Mouse (Mus musculus) fibroblast of lung, adult 2 months (primary cell): ENCODE results near the gene Cflar.

Source experiments
- DNase-seq: peaks from one replicate; pipeline ENCODE4 v3.0.0-alpha.2; 2011; ENCODE audit warnings: low read depth

Cflar gene

DNA sequence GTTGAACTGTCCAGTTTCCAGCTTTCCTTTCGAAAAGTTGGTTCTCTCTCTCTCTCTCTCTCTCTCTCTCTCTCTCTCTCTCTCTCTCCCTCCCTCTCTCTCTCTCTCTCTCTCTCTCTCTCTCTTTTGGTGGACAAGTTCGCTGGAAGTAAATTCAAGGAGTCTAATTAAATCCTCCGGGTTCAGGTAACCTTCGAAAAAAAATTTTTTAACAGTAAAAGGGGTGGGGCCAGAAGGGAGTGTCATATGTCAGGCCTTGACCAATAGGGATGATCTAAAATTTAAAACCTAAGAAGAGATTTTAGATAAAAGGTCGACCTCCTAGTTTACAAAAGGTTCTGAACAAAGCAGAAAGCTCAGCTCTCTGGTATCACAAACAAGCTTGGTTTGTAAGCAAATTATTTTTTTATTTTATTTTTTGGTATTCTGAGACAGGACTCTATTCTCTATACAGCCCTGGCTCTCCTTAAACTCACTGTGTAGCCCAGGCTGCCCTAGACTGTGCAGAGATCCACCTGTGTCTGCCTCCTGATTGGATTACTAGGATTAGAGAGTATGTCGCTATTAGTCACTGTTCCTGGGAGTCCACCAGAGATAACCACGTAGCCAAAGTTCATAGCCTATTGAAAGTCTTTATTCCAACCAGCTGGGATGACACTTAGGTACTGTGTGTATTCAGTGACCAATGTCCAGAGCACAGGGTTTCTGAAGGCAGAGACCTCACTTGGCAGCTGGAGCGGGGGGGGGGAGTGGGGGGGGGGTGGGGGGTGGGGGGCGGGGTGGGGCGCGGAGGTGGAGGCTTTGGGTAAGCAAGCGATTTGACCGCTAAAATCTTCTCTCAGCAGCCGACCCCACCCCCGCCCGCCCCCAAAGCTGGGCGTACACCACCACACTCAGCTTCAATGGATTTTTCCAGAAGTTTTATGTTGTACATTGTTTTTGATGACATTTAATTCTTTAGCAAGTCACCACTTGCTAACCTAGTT, 1.1 kb downstream of the Cflar start:
- no peak for DNase-seq

DNA sequence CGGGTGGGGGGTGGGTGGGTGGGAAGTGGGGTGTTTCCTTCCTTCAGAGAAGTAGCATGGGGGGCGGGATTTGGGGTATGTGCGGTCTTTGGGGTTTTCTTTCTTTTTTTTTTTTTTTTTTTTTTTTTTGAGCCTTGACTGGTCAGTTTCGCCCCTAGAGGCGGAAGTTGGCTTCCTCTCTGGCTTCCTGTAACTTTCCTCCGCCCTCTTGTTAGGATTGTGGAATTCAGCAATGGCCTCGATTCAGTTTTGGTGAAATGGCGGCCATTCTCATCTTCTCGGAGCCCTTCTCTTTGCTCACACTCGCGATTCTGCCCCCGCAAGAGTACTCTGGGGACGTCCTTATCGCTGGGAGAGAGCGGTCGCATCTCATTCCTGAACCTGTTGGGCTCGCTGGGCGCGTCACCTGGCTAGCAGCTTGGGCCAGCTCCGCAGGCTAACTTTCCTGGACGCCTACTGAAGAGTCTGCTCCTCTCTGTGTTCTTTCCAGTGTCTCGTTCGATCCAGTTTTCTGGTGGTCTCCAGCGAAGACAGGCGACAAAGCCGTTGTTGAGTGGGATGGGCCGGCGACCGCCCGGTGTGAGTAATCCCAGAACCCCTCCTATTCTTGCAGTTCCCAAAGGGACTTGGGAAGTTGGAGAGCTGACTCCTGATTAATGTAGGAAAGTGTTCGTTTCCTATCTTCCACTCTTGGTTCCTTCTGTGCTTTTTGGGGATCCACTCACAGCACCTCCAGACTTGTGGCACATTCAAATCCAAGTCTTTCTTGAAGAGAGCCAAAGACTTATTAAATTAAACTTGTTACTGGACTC, 2.0 kb downstream of the Cflar start:
- DNase-seq, result no peak

DNA sequence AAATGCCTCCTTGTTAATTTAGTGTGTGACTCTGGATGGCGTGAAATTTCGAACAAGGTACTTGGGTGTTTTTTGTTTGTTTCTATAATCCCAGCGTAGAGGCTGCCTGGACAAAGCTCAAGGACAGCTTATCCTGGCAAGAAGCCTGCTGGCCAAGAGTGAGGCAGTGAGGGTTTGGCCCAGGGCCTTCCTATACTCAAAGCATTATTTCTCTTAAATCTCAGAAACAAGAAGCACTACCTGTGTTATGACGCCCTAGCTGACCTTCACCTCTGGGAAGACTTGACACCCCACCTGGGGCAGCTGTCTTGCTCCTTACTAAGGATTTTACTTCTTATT, 2.6 kb downstream of the Cflar start:
- DNase-seq, result no peak

DNA sequence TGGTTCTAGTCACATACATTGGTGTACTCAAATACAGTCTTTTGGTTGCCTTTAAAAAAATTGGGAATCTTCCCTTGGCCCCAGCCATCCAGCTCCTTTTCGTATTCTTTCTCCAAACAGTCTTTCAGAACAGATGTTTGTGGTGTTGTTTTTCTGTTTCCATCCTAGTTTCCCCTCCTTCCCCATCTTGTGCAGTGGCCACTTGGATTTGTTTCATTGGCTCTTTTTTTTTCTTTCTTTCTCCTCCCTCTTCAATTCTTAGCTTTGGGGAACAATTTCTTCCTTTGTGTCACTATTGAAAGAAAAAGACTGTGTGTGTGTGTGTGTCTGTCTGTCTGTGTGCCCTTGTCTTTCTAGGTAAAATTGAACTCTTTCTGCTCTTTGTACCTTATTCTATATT, 3.1 kb downstream of the Cflar start:
- DNase-seq, result no peak

DNA sequence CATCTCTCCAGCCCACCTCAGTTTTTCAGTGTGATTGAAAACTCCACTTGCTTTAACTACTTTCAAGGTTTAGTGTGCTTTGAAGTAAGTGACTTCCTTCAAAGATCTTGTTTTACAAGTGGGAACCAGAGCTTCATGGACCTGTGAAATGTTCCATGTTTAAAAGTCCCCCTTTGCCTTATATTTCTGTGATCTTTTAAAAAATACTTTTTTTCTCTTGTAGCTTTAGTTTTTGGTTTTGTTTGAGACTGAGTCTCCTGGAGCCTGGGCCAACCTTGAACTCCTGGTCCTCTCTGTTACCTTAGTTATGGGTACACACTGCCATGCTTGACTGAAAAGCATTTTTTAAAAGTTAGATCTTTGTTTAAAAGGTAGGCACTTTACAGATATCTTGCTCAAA, 4.2 kb downstream of the Cflar start:
- DNase-seq, result no peak

DNA sequence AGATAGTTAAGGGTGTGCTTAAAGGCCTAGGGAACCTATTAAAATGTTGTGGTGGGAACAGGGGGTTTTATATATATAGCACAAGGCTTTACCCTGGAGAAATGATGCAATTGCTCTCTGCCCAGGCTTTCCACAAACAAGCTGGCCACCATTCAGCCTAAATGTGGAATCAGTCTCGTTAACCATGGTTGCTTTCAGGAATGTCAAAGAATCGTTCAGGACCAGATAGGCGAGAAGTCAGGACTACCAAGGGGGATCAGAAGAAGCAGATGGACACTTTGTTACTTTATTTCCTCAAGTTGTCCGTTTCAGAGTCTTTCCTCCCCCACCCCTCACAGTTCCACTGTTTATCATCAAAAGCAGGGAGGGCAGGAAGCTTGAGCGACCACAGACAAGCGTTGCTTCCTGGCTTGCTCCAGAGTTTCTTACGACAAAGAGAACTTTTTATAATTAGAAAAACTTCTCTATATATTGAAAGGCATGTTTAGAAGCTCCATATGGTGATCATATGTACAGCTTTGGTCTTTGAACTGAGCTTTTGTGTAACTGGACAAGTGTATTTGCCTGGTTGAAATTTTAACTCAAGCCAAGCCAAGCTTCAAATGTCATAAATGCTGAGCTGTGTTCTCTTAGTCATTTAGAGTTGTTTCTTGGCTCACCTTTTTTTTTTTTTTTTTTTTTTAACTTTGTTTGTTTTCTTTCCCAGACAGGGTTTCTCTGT, 5.0 kb downstream of the Cflar start:
- DNase-seq, result no peak

DNA sequence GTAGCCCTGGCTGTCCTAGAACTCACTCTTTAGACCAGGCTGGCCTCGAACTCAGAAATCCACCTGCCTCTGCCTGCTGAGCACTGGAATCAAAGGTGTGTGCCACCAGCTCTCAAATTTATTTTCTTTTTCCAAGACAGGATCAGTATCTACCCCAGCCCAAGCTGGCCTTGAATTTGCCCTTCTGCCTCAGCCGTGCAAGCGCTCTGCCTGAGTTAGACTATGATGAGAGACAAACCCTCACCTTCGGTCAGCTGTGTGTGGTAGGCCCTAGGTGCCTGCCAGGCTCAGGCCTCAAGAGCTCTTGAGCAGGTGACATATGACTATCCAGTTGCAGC, 5.5 kb downstream of the Cflar start:
- no peak for DNase-seq

DNA sequence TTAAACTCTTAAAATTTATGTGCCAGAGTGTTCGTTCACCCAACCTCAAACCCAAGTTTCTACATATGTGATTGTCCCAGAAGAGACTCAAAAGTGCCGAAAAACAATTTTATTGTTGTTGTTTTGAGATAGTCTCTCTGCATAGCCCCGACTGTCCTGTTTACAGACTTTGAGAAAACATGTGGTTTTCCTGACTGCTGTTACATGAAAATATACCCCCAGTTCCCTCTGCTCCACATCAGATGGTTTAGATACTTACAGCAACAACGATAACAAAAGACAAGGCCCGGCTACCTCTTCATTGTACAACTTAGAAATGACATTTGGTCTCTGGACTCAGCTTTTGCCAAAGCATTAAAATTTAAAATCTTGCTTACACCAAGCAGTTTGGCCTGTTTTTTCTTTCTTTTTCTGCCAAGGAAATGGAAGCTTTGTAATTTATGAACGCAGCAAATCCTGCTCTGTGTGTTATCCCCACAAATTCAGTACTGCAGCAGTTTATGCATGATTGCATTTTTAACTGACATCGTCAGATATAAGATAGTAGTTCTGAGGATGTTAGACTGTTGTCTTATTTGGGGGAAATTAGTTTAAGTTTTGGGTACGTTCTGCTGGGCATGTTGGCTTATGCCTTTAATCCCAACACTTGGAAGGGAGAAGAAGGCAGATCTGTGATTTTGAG, 6.4 kb downstream of the Cflar start:
- no peak for DNase-seq

DNA sequence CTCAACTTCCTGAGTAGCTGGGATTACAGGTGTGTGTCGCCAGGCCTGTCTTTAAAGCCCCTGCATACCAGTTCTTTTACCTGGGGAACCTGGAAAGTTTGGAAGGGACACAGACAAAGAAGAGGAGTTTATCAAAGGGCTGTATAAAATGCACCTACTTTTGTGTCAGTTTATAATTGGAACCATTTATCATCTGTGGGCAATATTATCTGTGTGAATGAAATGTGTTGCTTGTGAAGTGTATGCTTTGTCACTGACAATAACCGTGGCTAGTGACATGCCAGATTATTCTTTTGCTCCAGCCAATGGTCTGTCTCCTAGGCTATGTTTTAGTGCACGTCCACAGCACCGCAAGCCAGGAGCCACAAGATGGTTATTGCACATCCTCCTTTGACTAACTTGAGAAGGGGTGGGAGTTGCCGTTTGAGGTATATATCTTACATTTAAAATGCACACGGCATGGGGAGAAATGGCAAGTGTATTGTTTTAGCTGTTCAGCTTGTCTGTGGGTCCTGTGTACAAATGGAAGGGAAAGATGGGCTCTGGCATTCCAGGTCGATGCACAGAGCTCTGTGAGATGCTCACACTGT, 8.1 kb downstream of the Cflar start:
- DNase-seq, result no peak

DNA sequence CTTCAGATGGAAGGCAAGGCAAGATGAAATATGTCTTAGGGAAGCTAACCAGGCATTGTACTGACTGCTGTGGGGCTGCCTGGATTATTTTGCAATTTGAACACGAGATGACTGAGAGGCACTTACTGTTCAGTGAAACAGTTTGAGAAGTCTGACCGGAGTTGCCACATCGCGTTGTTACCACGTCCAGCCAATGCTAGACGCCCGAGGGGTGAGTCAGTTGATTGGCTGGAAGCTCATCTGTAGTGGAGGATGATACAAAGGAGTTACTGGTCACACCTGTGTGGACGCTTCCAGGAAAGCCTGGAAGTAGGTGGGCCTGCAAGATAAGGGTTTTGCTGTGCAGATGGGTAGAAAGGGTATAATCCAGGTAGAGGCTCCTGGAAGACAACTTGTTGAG, 8.8 kb downstream of the Cflar start:
- no peak for DNase-seq

DNA sequence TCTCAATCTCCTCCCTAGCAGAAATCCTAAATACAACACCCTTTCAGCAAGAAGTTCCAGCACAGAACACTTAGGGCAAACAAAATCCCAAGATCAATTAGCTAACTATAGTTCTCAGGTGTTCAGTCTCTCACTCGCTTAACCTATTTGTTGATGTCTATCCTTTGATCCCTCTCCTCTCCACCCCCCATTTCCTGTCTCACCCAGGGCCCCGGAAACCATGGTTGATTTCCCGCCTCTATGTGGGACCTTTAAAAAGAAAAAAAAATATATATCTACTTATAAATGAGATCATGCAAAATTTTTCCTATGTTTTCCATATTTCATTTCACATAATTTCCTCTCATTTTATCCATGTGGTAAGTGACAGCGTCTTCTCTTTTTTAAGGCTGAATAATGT, 9.7 kb downstream of the Cflar start:
- no peak for DNase-seq

DNA sequence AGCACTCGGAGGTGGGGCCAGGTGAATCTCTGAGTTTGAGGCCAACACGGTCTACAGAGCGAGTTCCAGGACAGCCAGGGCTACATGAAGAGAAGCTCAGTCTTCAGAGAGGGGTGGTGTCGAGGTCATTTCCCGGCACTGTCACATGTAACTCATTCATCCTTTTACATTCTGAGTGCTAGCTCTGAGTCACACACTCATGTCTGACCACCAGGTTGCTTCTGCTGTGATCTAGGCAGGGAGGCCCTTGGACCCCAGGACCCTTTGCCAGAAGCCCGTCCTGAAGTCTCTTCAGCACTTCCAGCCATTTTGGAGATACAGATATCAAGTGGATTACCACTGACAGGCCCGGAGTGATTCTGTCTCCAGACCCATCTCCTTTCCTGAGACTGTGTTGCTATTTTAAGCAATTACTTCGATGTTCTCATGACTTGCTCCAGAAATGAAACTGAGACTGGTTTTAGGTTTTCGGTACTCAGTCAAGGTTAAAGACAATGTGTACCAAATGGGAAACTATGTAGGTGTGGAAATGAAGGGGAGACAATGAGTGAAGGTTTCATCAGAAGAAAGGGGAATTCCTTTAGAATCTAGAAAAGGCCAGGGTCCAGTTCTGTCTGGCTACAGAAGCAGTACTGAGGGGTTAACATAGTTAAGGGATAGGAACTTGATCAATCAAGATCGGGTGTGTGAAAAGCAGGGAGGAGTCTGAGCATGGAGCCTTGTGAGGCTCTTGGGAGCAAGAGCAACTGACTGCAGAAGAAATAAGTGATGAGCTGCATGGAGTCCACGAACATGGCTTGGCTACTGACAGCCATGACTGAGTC, 11.0 kb downstream of the Cflar start:
- DNase-seq, result no peak

DNA sequence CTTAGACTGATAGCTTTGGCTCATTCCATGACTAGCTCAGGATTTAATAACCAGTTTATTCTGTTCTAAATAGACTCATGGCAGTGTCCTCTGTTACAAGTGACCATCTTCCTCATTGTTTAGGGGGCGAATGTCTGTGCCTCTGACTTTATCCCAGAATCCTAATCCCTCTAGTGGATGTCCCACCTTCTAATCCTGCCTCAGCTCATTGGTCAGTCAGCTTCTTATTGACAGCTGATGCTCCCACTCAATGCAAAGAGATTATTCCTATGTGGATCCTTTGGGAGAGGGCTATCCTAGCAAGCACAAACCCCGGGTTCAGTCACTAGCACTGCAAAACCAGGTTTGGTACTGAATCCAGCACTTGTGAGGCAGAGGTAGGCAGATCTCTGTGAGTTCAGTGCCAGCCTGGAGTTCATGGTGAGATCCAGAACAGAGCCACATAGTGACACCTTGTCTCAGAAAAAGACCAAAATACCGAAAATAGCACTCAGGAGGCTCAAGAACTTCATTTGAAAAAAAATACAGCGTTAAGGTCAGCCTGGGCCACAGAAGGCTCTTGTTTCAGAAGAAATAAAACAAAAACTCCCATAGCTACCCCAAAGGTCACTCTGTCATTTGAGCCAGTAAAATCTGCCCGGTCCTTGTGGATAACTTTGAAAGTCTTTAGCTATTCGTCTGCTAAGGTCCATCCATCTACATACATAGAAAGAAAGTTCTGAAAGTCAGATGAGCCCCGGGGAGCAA, 11.9 kb downstream of the Cflar start:
- DNase-seq, result no peak

DNA sequence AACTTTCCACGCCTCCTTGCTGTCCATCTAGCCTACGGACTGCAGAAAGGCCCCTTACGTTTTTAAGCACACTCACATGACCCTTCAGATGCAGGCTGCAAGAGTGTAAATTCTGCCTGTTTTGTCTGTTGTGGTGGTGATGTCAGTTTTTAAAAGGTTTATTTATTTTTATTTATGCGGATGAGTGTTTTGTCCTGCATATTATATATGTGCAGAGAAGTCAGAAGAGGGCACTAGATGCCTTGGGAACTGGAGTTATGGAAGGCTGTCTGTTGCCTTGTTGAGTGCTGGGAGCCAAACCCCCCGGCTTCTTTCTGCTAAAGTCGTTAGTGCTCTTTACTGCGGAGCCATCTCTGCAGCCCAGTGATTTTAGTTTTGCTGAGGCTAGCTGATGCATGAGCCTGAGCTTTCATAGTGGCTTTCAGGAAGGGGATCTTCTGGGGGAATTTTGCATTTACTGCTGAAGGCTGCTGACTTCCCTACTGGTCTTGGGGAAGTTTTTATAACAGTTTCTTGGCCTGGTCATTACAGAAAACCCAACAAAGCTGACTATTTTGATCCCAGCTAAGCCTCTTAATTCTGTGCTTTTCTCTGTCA, 12.6 kb downstream of the Cflar start:
- DNase-seq, result no peak

DNA sequence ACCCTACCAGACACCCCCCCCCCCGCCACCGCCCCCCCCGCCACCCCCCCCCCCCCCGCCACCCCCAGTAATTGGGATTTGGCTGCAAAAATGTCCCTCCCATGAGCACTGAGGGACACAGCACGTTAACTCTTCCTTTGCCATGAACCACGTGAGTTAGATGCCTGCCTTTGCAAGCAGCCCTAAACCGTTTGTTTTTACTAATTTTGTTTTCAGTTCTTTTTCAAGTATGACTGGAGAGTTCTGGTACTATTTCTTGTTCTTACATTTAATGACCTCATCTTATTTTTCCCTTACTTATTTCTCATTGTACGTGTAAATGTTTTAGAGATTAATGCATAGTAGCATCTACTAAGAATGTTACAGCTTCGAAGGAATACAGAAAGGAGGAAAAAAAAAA, 13.2 kb downstream of the Cflar start:
- no peak for DNase-seq

DNA sequence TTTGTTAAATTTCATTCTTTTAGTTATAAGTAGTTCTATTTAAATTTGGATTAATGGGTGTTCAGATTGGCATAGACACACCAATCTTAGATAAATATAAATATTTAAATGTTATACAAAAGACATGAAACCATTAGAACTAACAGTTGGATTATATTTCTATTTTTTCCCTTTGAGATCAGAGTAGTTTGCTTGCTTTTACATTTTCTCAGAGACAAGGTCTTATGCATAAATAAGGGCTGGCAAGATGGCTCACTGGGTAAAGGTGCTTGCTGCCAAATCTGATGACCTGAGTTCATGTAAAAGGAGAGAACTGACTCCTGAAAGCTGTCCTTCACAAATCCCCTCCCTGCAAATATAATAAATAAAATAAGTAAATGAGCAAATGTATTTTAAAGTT, 13.8 kb downstream of the Cflar start:
- DNase-seq, result no peak

DNA sequence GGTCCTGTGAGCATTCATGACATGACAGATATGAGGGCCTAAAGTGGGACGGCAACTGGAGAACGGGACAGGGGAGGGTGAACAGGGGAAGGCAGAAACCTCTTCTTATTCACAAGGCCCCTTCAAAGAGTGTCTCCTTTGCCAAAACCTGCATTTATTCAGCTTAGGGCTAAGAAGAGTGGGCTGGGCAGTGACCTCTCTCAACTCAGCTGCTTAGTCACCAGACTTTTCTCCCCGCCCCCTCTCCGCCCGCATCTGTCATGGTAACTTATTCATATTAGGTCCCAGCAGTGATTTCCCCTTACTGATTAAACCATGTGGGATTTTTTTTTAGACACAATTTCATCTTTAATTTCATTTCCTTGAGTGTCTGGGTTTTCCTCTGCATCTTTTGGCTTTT, 14.5 kb downstream of the Cflar start:
- DNase-seq, result no peak

DNA sequence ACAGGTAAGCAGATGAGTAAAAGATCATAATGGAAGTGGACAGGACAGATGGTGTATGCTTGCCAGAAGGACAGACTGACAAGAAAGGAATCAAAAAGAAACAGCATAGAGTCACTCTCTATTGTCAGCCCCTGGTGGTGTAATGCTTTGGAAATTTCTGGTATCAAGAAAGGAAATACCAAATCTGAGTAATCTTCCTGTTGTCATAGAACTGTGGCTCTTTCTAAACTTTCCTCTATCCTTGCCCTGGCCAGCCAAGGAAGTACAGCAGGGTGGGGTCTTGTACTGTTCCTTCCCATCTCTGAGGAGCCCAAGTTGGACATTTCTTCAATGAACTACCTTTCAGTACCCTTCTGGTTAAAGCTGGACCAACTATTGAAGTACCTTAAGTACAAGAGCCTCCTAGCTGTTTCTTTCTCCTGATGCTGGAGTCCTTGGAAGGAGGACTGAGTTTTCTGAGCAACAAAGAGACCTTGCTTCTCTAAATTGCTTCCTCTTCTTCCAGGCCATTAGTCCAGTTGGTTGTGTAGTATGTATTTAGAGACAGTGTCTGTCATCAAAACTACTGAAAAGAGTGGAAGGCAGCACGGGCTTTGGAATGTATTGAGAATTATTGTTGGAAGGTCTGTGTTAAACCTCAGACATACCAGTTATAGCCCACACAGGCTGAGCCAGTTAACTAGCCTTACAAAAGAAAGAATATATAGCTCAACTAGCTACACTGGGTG, 15.9 kb downstream of the Cflar start:
- no peak for DNase-seq
